Mouse (Mus musculus) CD4-positive, CD25-positive, alpha-beta regulatory T cell (primary cell): ENCODE data around the gene Necab2. TPM values are rescaled to one million over a fixed set of nuclear protein-coding genes. Genes with fewer than 3 reads are reported as not detected.

Experiments used
- polyA plus RNA-seq: library from polyadenylated mRNA; unstranded; fragments of 100-300 nt; shearing (Covaris generic); gene quantifications from one replicate; pipeline ENCODE4 v1.2.1, GENCODE M21; 2017

The Necab2 gene
- polyA plus RNA-seq, result not detected

DNA sequence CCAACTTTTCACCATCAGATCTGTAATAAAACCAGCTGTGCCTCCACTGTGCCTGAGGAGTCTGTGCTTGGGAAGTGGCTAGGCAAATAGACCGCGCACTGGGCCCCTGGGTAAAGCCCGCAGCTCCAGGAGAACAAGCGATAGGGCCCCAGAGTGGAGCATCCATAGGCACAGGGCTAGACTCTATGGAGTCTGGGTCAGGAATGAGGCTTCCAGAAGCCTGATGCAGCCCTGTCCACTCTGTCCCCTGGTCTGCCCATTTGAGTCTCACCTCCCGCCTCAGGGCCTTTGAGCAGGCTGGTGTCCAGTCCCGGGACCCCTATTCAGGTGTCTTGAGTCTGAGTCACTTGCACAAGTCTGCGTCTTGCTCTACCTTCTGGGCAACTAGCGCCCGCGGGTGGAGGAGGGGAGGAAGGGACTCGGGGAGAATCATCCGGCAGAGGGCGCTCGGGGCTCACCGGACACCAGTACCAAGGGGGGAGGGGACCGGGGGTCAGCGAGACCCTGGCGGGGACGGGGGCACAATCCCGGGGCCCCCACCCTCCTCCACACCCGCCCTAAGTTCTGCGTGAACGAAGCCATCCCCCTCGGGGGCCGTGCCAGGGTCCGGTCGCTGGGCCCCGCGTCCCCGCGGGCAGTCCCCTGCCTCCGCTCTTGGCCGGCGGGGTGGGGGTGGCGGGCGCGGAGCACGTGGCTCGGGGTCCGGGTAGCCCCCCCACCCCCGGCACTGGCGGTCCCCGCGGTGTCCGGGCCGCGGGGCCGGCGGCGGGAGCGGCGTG is at the start of gene Necab2:
Necab2 (plus strand) TSS at position 509 of the 779 bp plus-strand sequence.

DNA sequence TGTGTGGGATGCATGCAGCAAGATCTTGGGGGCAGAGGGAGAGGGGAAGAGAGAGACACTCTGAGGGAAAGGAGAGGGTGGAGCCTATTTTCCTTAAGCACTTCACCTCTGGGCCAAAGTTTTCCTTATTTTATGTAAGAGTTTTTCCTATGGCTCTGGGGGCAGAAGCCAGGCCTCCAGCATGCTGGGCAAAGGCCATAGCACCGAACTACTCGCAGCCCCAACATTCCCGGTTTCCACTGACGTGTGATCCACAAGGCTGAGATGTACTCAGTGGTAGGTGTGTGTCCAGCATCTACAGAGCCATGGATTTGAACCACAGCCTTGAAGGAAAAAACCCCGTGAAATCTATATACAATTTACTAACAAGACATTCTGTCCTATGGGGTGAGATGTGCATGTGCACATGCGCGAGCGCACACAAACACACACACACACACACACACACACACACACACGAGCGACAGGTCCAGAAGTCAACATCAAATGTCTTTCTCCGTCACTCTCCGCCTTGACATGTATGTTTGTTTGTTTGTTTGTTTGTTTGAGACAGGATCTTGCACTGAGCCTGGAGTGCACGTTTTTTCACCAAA is 12.8 kb upstream of the Necab2 start, which contains the start of gene Osgin1:
Osgin1 (plus strand) TSS at position 543 of the 593 bp plus-strand sequence.

GRCm38 (mm10) chr8:119501598-119501997 is 55.1 kb downstream of the Necab2 start, which contains the start of gene Slc38a8:
Slc38a8 (minus strand) TSS chr8:119501698.

Other genes starting within 250 kb of the Necab2 start
- 183 TPM for gene Hsbp1, start 102.2 kb upstream of the Necab2 start, polyA plus RNA-seq
- 32.5 TPM for gene Mlycd, start 51.8 kb upstream of the Necab2 start, polyA plus RNA-seq
- gene Osgin1, start 12.6 kb upstream of the Necab2 start, polyA plus RNA-seq, result 35.2 TPM
- not detected for gene Slc38a8, start 55.0 kb downstream of the Necab2 start, polyA plus RNA-seq
- 85.7 TPM for gene Mbtps1, start 112.0 kb downstream of the Necab2 start, polyA plus RNA-seq
- 141 TPM for gene Hsdl1, start 128.5 kb downstream of the Necab2 start, polyA plus RNA-seq
- gene Dnaaf1, start 128.5 kb downstream of the Necab2 start, polyA plus RNA-seq, result not detected
- gene Taf1c, start 158.5 kb downstream of the Necab2 start, polyA plus RNA-seq, result 31.5 TPM
- gene Adad2, start 166.0 kb downstream of the Necab2 start, polyA plus RNA-seq, result not detected
- gene Kcng4, start 189.0 kb downstream of the Necab2 start, polyA plus RNA-seq, result not detected
- not detected for gene Wfdc1, start 219.6 kb downstream of the Necab2 start, polyA plus RNA-seq